Mouse (Mus musculus): ENCODE results near the gene Ptch2. TPM values are rescaled to one million over a fixed set of nuclear protein-coding genes. Genes with fewer than 3 reads are reported as not detected.

The Ptch2 gene
- polyA plus RNA-seq, 1 experiment = 5.7 TPM

- Histone ChIP-seq H3K27me3 (ENCODE audit: control insufficient read depth, insufficient read depth, low read length, poor library complexity, severe bottlenecking) (no peaks in the 10 kb centered on the region), H3K4me1 (ENCODE audit: control insufficient read depth, insufficient read depth, low read length) (no peaks in the 10 kb centered on the region), H3K9ac (ENCODE audit: low read depth, poor library complexity, severe bottlenecking) (no peak overlapping the region)
Measured at GRCm38 (mm10) chr4:117097969-117098763, 2.3 kb downstream of the Ptch2 start.

DNA sequence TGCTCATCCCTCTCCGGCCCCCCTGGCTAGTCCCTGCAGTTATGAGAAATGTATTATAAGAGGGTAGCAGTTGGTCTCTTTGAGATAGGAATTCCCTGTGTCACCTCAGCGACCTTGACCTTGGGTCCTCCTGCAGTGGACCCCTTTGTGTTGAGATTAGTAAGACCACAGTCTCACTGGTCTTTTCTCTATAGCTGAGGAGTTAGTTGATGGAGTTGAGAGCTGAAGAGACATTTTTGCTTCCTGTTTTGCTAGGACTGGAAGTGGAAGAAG is 2.8 kb downstream of the Ptch2 start:
- Histone ChIP-seq H3K27ac (ENCODE audit: insufficient read depth, low read length) (peak overlapping the region; percentile 24), H3K9me3 (replicated peaks; ENCODE audit: control insufficient read depth, insufficient read depth, low read length, poor library complexity, severe bottlenecking) (no peaks in the 10 kb centered on the region), H3K36me3 (ENCODE audit: control insufficient read depth, insufficient read depth, low read length, poor library complexity, severe bottlenecking) (no peaks in the 10 kb centered on the region), H3K9ac (ENCODE audit: low read depth, poor library complexity, severe bottlenecking) (no peak overlapping the region), H3K4me1 (ENCODE audit: control insufficient read depth, insufficient read depth, low read length) (no peaks in the 10 kb centered on the region), H3K4me3 (ENCODE audit: low read depth, low read length) (no peak overlapping the region), H3K27me3 (ENCODE audit: control insufficient read depth, insufficient read depth, low read length, poor library complexity, severe bottlenecking) (no peaks in the 10 kb centered on the region)
- TF ChIP-seq POLR2A (IDR thresholded peaks at IDR 0.05; ENCODE audit: insufficient read depth, low read length) (no peak), CTCF (IDR thresholded peaks at IDR 0.05; ENCODE audit: low read depth, low read length) (no peak), EP300 (IDR thresholded peaks at IDR 0.05; ENCODE audit: insufficient read depth, low read depth, low read length) (no peak)

More at GRCm38 (mm10) chr4:117097969-117098763, 2.3 kb downstream of the Ptch2 start:
- peak overlapping the region; percentile 24 for H3K27ac ChIP-seq (ENCODE audit: insufficient read depth, low read length)
- no peak overlapping the region for H3K4me3 ChIP-seq (ENCODE audit: low read depth, low read length)
- TF ChIP-seq POLR2A (IDR thresholded peaks at IDR 0.05; ENCODE audit: insufficient read depth, low read length) = no peak
- TF ChIP-seq EP300 (IDR thresholded peaks at IDR 0.05; ENCODE audit: insufficient read depth, low read depth, low read length) = peak; percentile 55; the same call in 1 of the 2 replicates
- TF ChIP-seq CTCF (IDR thresholded peaks at IDR 0.05; ENCODE audit: low read depth, low read length) = no peak
- H3K9me3 ChIP-seq (replicated peaks; ENCODE audit: control insufficient read depth, insufficient read depth, low read length, poor library complexity, severe bottlenecking) = no peaks in the 10 kb centered on the region
- H3K36me3 ChIP-seq (ENCODE audit: control insufficient read depth, insufficient read depth, low read length, poor library complexity, severe bottlenecking) = no peaks in the 10 kb centered on the region

DNA sequence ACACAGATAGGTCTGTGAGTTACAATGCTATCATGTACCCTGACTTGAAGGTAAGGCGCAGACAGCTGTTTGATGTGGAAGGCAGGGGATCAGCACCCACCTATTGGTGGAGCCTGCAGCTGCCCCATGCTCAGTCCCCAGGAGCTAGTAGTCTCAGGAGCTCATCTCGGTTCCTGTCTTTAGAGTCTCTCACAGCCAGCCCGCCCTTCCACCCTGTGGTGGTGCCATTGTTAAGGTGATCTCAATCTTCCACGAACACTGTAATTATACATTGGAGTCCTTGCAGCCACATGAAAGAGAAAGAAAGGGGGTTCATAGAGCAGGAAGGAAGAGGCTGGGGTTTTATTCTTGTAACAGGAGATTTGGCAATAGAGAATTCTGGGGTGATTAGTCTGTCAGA is 4.2 kb downstream of the Ptch2 start:
- TF ChIP-seq CTCF (IDR thresholded peaks at IDR 0.05; ENCODE audit: low read depth, low read length) (no peak), POLR2A (IDR thresholded peaks at IDR 0.05; ENCODE audit: insufficient read depth, low read length) (no peak), EP300 (IDR thresholded peaks at IDR 0.05; ENCODE audit: insufficient read depth, low read depth, low read length) (no peak)
- Histone ChIP-seq H3K9me3 (replicated peaks; ENCODE audit: control insufficient read depth, insufficient read depth, low read length, poor library complexity, severe bottlenecking) (no peaks in the 10 kb centered on the region), H3K27me3 (ENCODE audit: control insufficient read depth, insufficient read depth, low read length, poor library complexity, severe bottlenecking) (no peaks in the 10 kb centered on the region), H3K27ac (ENCODE audit: insufficient read depth, low read length) (0 out of 2 replicates have a peak overlapping the region, but pooled peaks have one; percentile 6), H3K4me3 (ENCODE audit: low read depth, low read length) (no peak overlapping the region), H3K9ac (ENCODE audit: low read depth, poor library complexity, severe bottlenecking) (no peak overlapping the region), H3K4me1 (ENCODE audit: control insufficient read depth, insufficient read depth, low read length) (peaks cover 2% of the 10 kb centered on the region), H3K36me3 (ENCODE audit: control insufficient read depth, insufficient read depth, low read length, poor library complexity, severe bottlenecking) (no peaks in the 10 kb centered on the region)

GRCm38 (mm10) chr4:117101218-117101617 is 5.3 kb downstream of the Ptch2 start:
- peaks cover 3% of the 10 kb centered on the region for H3K4me1 ChIP-seq (ENCODE audit: control insufficient read depth, insufficient read depth, low read length)
- H3K27me3 ChIP-seq (ENCODE audit: control insufficient read depth, insufficient read depth, low read length, poor library complexity, severe bottlenecking) = no peaks in the 10 kb centered on the region
- H3K27ac ChIP-seq (ENCODE audit: insufficient read depth, low read length) = peak overlapping the region; percentile 9; the same call in 1 of the 2 replicates
- TF ChIP-seq POLR2A (IDR thresholded peaks at IDR 0.05; ENCODE audit: insufficient read depth, low read length) (no peak), EP300 (IDR thresholded peaks at IDR 0.05; ENCODE audit: insufficient read depth, low read depth, low read length) (no peak), CTCF (IDR thresholded peaks at IDR 0.05; ENCODE audit: low read depth, low read length) (peak; percentile 70)
- no peak overlapping the region for H3K4me3 ChIP-seq (ENCODE audit: low read depth, low read length)
- H3K9me3 ChIP-seq (replicated peaks; ENCODE audit: control insufficient read depth, insufficient read depth, low read length, poor library complexity, severe bottlenecking) = no peaks in the 10 kb centered on the region
- H3K36me3 ChIP-seq (ENCODE audit: control insufficient read depth, insufficient read depth, low read length, poor library complexity, severe bottlenecking) = no peaks in the 10 kb centered on the region
- H3K9ac ChIP-seq (ENCODE audit: low read depth, poor library complexity, severe bottlenecking) = no peak overlapping the region

GRCm38 (mm10) chr4:117104672-117105071 is 8.8 kb downstream of the Ptch2 start:
- H3K4me3 ChIP-seq (ENCODE audit: low read depth, low read length) = no peak overlapping the region
- H3K9me3 ChIP-seq (replicated peaks; ENCODE audit: control insufficient read depth, insufficient read depth, low read length, poor library complexity, severe bottlenecking) = no peaks in the 10 kb centered on the region
- no peak overlapping the region for H3K27ac ChIP-seq (ENCODE audit: insufficient read depth, low read length)
- TF ChIP-seq POLR2A (IDR thresholded peaks at IDR 0.05; ENCODE audit: insufficient read depth, low read length) (no peak), CTCF (IDR thresholded peaks at IDR 0.05; ENCODE audit: low read depth, low read length) (peak; percentile 26)
- H3K9ac ChIP-seq (ENCODE audit: low read depth, poor library complexity, severe bottlenecking) = peak overlapping the region; percentile 14; the same call in 1 of the 2 replicates
- no peaks in the 10 kb centered on the region for H3K27me3 ChIP-seq (ENCODE audit: control insufficient read depth, insufficient read depth, low read length, poor library complexity, severe bottlenecking)
- H3K4me1 ChIP-seq (ENCODE audit: control insufficient read depth, insufficient read depth, low read length) = peaks cover 3% of the 10 kb centered on the region
- H3K36me3 ChIP-seq (ENCODE audit: control insufficient read depth, insufficient read depth, low read length, poor library complexity, severe bottlenecking) = no peaks in the 10 kb centered on the region

DNA sequence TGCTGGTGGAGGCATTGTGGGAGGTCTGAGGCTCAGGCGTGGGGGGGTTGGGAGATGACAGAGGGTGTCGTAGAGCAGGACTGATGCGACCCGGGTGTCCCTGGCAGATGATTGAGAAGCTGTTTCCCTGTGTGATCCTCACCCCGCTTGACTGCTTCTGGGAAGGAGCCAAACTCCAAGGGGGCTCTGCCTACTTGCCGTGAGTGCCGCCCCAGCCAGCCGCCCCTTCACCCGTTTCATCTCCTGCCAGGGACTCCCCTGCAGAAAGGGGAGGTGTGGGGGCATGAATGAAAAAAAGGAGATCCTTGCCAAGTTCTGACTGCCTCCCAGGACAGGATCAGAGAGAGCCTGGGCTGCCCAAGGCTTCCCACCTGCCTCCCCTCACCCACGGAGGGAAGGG is 9.3 kb downstream of the Ptch2 start:
- Histone ChIP-seq H3K9me3 (replicated peaks; ENCODE audit: control insufficient read depth, insufficient read depth, low read length, poor library complexity, severe bottlenecking) (no peaks in the 10 kb centered on the region), H3K27ac (ENCODE audit: insufficient read depth, low read length) (no peak overlapping the region), H3K4me1 (ENCODE audit: control insufficient read depth, insufficient read depth, low read length) (peaks cover 3% of the 10 kb centered on the region), H3K9ac (ENCODE audit: low read depth, poor library complexity, severe bottlenecking) (peak overlapping the region; percentile 14; the same call in 1 of the 2 replicates), H3K27me3 (ENCODE audit: control insufficient read depth, insufficient read depth, low read length, poor library complexity, severe bottlenecking) (no peaks in the 10 kb centered on the region), H3K36me3 (ENCODE audit: control insufficient read depth, insufficient read depth, low read length, poor library complexity, severe bottlenecking) (no peaks in the 10 kb centered on the region), H3K4me3 (ENCODE audit: low read depth, low read length) (0 out of 2 replicates have a peak overlapping the region, but pooled peaks have one; percentile 1)
- no peak for TF ChIP-seq EP300 (IDR thresholded peaks at IDR 0.05; ENCODE audit: insufficient read depth, low read depth, low read length)
- TF ChIP-seq POLR2A (IDR thresholded peaks at IDR 0.05; ENCODE audit: insufficient read depth, low read length) = no peak
- TF ChIP-seq CTCF (IDR thresholded peaks at IDR 0.05; ENCODE audit: low read depth, low read length) = no peak

Measured in ES-Bruce4 (cell line).